Mouse (Mus musculus) heart, adult 9 months (tissue): ENCODE results near the gene Onecut3.

Source experiments
- DNase-seq, 2 experiments: peaks; one replicate each; pipeline ENCODE4 v3.0.0; 2022; ENCODE audit warnings: low spot score in 2 of 2

Gene Onecut3

GRCm38 (mm10) chr10:80552364-80552763, 57.7 kb downstream of the Onecut3 start:
- no peak for DNase-seq

- DNase-seq: no peak
These were observed 58.9 kb downstream of the Onecut3 start for GRCm38 (mm10) chr10:80553575-80553974.

DNA sequence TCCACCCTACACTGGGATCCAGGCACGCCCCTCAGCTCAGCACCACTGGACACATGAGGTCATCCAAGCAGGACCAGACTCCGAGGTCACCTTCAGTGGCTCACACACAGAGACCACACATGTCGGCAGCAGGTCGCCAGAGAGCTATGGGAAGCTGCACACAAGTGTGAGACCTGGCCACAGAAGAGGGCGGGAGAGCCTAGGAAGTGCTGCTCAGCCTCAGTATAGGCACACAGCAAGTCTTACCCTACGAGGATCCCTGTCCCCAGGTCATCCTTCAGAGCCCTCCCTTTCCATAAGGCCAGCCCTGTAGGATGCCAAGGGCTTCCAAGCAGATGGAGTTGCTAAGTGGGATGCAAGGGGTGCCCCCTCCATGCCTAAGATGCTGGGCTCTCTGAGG, 59.4 kb downstream of the Onecut3 start:
- no peak for DNase-seq

DNA sequence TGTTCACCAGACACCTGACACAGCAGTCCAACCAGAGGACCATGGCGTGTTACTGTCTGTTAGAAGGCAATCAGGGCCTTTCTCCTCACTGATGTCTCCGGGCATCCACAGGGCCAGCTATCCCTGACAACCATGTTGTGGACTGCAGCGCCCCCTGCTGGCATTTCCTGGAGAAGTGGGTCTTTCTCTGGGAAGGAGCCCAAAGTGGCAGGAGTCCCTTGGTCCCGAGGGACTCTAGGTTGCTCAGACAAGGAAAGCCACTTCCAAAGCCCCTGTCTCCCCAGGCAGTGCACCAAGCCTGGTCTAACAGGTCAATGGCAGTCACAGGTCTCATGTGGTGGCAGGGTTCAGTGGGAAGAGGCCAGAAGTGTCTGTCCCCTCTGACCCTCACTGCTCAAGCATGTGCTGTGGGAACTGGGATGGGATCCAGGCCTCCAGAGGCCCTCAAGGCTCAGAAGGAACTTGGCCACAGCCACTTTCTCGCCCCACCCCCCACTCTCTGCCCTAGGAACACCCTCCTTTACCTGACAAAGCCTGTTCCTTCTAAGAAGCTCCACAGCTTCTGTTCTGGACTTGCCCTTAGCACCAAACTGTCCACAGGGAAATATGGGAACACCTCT, 62.8 kb downstream of the Onecut3 start:
- DNase-seq: peak; percentile 51 to 66

DNA sequence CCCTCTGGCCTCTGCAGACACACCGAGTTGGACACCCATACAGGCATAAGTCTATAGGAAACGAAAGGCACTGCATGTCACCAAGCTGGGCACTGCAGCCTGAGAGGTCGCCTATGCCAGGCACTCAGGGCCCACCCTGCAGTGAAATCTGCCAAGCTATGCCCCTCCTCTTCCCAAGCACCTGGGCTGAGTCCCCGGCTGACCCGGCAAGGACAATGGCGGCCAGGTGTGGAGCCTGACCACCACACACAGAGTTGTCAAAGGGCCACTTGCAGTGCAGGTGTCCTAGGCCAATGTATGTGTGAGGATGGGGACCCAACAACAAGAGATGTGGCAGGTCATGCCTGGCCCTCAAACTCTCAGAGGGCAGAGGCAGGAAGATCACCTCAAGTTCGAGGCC, 64.8 kb downstream of the Onecut3 start:
- no peak for DNase-seq

- DNase-seq: no peak
These were observed 66.0 kb downstream of the Onecut3 start for GRCm38 (mm10) chr10:80560621-80561020.

- DNase-seq: peak; percentile 90 to 96
These were observed 66.7 kb downstream of the Onecut3 start, which contains the start of gene Rexo1 for GRCm38 (mm10) chr10:80561116-80561944. TSS of gene Rexo1 (minus strand) at chr10:80561560.

GRCm38 (mm10) chr10:80566375-80567092, 71.9 kb downstream of the Onecut3 start:
- peak; percentile 72 to 80 for DNase-seq
